Mouse (Mus musculus) c-Kit-positive CD71-positive TER-119-negative erythroid progenitor cells, embryonic 14.5 days (primary cell): ENCODE data around the gene Col19a1.
"Not testable (repeated sequence)": the region's sequence is repeated elsewhere in the genome, so short reads cannot be mapped to it uniquely, and the experiment has no call there.

Experiments
- DNase-seq: peaks from one replicate; pipeline ENCODE4 v3.0.0-alpha.2; 2013; ENCODE audit warnings: low read depth

Col19a1 gene

GRCm38 (mm10) chr1:24587141-24587541, at the start of gene Col19a1:
Gene Col19a1, minus strand, starts transcription at chr1:24587472.
- DNase-seq, result no peak

GRCm38 (mm10) chr1:24633553-24634132, 46.4 kb upstream of the Col19a1 start:
- DNase-seq, result no peak

GRCm38 (mm10) chr1:24612556-24612955, 25.3 kb upstream of the Col19a1 start:
- not testable (repeated sequence) for DNase-seq

- no peak for DNase-seq
These were observed 7.8 kb upstream of the Col19a1 start for GRCm38 (mm10) chr1:24595096-24595495.

- DNase-seq, result no peak
These were observed 717 bp downstream of the Col19a1 start for GRCm38 (mm10) chr1:24586370-24587140.

GRCm38 (mm10) chr1:24572602-24573001, 14.7 kb downstream of the Col19a1 start:
- no peak for DNase-seq

- no peak for DNase-seq
These were observed 23.2 kb downstream of the Col19a1 start for GRCm38 (mm10) chr1:24564113-24564512.

- no peak for DNase-seq
These were observed 29.3 kb downstream of the Col19a1 start for GRCm38 (mm10) chr1:24558005-24558404.

GRCm38 (mm10) chr1:24553462-24553861, 33.8 kb downstream of the Col19a1 start:
- no peak for DNase-seq

- DNase-seq, result no peak
These were observed 36.6 kb downstream of the Col19a1 start for GRCm38 (mm10) chr1:24550560-24551280.

- no peak for DNase-seq
These were observed 37.2 kb downstream of the Col19a1 start for GRCm38 (mm10) chr1:24550031-24550430.

- no peak for DNase-seq
These were observed 38.2 kb downstream of the Col19a1 start for GRCm38 (mm10) chr1:24549050-24549449.

- no peak for DNase-seq
These were observed 39.7 kb downstream of the Col19a1 start for GRCm38 (mm10) chr1:24547574-24547973.

- DNase-seq, result no peak
These were observed 47.4 kb downstream of the Col19a1 start for GRCm38 (mm10) chr1:24539852-24540251.

GRCm38 (mm10) chr1:24527194-24527593, 60.1 kb downstream of the Col19a1 start:
- DNase-seq, result no peak

GRCm38 (mm10) chr1:24517462-24517861, 69.8 kb downstream of the Col19a1 start:
- DNase-seq, result no peak

GRCm38 (mm10) chr1:24515341-24515740, 71.9 kb downstream of the Col19a1 start:
- no peak for DNase-seq

GRCm38 (mm10) chr1:24511536-24511935, 75.7 kb downstream of the Col19a1 start:
- DNase-seq, result no peak

GRCm38 (mm10) chr1:24495400-24495799, 91.9 kb downstream of the Col19a1 start:
- DNase-seq, result no peak

- no peak for DNase-seq
These were observed 103.1 kb downstream of the Col19a1 start for GRCm38 (mm10) chr1:24484161-24484560.

GRCm38 (mm10) chr1:24471096-24471710, 116.1 kb downstream of the Col19a1 start:
- no peak for DNase-seq

GRCm38 (mm10) chr1:24470633-24471032, 116.6 kb downstream of the Col19a1 start:
- DNase-seq, result no peak
